Mouse (Mus musculus) spleen, adult 10 weeks (tissue): Measurements from ENCODE around the gene Ppp3r2. TPM values are rescaled to one million over a fixed set of nuclear protein-coding genes. Genes with fewer than 3 reads are reported as not detected.

Source experiments
- polyA plus RNA-seq: library from polyadenylated mRNA; stranded (reverse); fragments of 350-450 nt; fragmentation: Illumina TruSeq; extraction: RNeasy Lipid Tissue Mini Kit (QIAGEN cat#74804); gene quantifications from one replicate; pipeline ENCODE4 v1.2.3, GENCODE M21; 2015; ENCODE audit warnings: low replicate concordance; ENCODE audit not compliant: insufficient read depth

The Ppp3r2 gene
- not detected for polyA plus RNA-seq

GRCm38 (mm10) chr4:49681812-49682211 is at the start of gene Ppp3r2:
Ppp3r2 (minus strand) TSS chr4:49682024.

GRCm38 (mm10) chr4:49631319-49632138 is 50.3 kb downstream of the Ppp3r2 start, which contains the start of gene Rnf20:
Rnf20 (plus strand) TSS chr4:49632006.

Other genes with a start within 250 kb of the Ppp3r2 start
- gene Acnat1, start 208.1 kb downstream of the Ppp3r2 start, polyA plus RNA-seq: not detected
- 0.19 TPM for gene Baat, start 175.5 kb downstream of the Ppp3r2 start, polyA plus RNA-seq
- gene Mrpl50, start 160.9 kb downstream of the Ppp3r2 start, polyA plus RNA-seq: 33.0 TPM
- 7.5 TPM for gene Zfp189, start 160.8 kb downstream of the Ppp3r2 start, polyA plus RNA-seq
- 0.15 TPM for gene Aldob, start 132.5 kb downstream of the Ppp3r2 start, polyA plus RNA-seq
- gene Tmem246, start 84.1 kb downstream of the Ppp3r2 start, polyA plus RNA-seq: 1.7 TPM
- gene Rnf20, start 50.0 kb downstream of the Ppp3r2 start, polyA plus RNA-seq: 116 TPM
- not detected for gene Grin3a, start 163.7 kb upstream of the Ppp3r2 start, polyA plus RNA-seq